Mouse (Mus musculus): ENCODE data around the gene Pole3.
"Not testable (repeated sequence)": the region's sequence is repeated elsewhere in the genome, so short reads cannot be mapped to it uniquely, and the experiment has no call there.

The Pole3 gene

DNA sequence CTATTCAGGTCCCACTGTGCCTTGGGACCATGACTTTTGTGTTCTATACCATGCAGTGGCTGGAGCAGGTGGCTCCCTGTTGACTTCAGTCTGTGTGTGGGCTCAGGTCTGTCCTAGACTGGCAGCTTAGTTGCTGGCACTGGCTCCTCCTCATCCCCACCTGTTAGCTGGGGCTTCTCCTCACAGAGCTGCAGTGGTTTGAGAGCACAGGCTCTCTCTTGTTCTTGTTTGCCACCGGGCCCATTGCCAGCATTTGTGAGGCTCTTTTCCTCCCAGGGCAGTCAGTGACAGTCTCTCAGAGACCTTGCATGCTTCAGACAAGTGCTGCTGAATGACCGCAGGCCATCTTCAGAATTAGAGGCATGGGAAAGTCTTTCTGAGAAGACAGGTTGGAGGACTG is 32.2 kb downstream of the Pole3 start:
- in situ Hi-C loops (cut with MboI, MseI), result no loop called here

DNA sequence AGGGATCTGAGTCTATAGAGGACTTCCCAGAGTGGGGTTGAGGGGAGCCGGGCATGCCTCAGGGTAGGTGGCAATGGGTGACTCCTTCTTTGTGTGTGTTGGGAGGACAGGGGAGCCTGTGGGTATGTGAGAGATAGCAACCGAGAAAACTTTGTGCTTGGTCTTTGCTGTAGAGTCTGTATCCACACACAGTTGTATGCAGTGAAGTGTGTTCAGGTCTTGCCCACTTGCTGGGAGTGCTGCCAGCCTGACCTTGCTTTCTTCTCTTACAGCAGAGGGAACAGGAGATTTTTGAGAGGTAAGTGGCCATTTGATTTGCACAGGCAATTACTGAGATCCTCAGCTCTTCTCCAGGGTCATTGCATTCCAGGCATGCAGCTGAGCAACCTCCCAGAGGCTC is 37.0 kb downstream of the Pole3 start:
- in situ Hi-C loops (cut with MboI, MseI), result no loop called here

DNA sequence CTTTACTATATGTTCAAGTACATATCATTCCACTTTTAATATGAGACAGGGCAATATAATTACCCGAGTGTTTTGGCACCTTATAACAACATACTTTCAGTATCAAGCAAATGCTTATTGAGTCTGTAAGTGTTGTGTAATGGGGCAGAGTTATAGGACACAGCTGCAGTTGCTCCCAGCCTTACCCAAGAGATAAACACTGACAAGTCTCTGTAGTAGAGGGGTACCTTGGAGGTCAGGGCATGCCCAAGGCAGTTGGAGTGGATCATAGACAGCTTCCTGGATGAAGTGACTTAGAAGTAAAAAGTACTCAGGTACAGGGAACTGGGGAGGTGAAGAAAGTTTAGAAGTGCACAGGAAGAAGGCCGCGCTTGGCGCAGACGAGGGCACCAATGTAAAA is 37.7 kb downstream of the Pole3 start:
- in situ Hi-C loops (cut with MboI, MseI), result no loop called here

DNA sequence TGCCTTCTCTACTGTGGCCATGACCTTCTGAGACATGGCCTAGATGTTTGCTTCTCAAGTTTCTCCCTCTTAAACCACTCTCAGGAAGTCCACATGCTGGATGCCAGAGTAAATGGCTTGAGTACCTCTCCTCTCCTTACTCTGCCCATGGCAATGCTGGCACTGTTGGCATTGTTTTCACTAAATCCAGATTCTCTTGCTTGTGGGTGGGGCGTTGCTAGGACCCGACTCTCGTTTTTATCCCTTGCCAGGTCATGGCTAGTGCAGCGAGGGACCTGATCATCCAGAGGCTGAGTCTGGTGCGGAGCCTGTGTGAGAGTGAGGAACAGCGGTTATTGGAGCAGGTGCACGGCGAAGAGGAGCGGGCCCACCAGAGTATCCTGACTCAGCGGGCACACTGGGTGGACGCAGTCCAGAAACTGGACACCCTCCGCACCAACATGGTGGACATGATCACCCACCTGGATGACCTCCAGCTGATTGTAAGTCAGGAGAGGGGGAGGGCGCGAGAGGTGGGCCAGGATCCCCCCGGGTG is 38.6 kb downstream of the Pole3 start:
- in situ Hi-C loops (cut with MboI, MseI), result no loop called here

DNA sequence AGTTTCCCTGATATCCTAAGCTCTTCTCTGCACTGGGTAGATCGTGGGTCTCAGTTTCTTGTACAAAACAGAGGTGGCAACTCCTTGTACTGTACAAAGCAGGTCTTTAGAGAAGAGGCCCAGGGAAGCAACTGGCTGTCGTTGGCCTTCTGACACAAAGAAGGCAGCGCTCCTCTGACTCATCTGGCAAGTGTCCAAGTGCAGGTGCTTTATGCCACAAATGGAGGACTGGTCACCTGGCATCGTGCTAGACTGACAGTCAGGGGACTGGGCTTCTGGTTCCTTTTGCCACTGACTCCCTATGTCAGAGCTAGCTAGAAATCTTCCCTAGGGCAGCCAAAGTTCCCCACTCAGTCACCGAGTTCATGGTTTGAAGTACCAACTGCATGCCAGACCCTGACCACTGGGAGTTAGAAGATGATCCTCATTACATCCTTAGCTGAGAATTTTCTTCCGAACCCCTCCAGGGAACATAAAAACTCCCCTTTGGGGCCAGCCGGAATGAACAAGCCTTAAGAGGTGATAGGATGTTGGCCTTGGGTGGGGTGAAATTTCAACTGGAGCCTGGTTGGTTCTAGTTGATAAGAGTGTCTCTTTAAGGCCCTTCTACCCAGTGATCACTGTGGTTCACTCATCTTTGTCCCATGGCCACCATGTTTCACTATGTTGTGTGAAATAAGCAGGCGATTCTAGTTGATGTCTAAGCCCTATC is 39.3 kb downstream of the Pole3 start:
- in situ Hi-C loops (cut with MboI, MseI), result no loop called here

DNA sequence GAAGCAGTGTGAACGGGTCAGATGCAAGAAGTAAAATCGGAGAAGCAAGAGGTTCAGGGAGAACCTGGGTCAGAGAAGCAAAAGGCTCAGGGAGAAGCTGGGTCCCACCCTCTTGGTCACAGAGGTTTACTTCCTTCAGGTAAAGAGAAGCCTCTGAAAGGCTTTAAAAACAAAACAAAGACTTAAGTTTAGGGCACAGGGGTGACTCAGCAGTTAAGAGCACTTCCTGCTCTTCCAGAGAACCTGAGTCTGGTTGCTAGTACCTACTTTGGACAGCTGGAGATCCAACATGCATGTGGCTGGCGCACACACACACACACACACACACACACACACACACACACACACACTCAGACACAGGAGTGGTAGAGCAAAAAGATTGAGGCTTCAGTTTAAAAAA is 39.9 kb downstream of the Pole3 start:
- in situ Hi-C loops (cut with MboI, MseI), result no loop called here

GRCm38 (mm10) chr4:62480709-62481605 is 43.9 kb downstream of the Pole3 start:
- in situ Hi-C loops (cut with MboI, MseI), result no loop called here

DNA sequence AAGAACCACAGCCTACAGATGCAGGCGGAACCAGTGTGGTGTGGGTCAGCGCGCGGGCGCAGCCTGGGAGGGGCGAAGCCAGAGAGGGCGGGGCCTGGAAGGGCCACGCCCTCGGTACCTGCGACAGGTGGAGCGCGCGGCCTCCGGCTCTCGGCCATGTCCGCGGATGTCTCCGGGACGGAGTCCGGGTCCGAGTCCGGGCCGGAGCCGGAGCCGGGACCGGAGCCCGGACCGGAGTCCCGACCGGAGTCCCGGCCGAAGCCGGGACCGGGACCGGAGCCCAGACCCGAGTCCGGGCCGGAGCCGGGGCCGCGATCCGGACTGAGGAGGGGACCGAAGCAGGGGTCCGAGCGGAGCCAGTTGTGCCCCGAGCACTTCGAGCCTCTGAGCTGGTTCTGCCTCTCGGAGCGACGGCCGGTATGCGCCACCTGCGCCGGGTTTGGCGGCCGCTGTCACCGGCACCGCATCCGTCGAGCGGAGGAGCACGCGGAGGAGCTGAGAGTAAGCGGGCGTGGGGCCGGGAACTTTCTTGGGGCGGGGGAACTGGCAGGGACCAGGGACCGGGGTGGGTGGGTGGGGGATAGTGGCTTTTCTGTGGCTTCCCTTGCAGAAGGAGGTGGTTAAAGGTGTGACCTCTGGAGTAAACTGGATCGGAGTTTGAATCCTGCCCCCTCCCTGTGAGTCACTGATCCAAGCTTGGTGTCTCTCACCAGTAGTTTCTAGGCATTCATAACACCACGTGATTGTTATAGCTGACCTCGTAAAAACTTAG is 44.7 kb downstream of the Pole3 start, which contains the start of gene Bspry:
Gene Bspry (plus strand): TSS at position 117 of the 772 bp plus-strand sequence.
- in situ Hi-C loops (cut with MboI, MseI), result no loop called here

GRCm38 (mm10) chr4:62479593-62479936 is 45.3 kb downstream of the Pole3 start:
- in situ Hi-C loops (cut with MboI, MseI), result not testable (repeated sequence)

GRCm38 (mm10) chr4:62477542-62478244 is 47.2 kb downstream of the Pole3 start:
- in situ Hi-C loops (cut with MboI, MseI), result no loop called here

DNA sequence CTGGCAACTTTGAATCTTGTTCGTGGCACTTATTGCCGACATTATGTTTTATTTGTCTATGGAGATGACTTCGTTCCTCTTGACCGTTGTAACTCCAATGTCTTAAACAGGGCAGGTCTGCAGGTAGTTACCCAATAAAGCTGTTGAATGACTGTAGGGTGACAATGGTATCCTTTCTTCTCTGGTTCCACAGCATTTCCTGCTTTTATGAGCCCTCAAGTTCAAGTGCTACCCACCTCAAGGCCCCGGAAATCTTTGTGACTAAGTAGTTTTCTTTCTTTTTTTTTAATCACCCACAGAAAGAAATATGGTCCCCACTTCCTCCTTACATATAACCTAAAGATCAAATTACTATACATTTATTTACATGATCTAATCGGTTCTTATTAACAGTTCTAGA is 49.1 kb downstream of the Pole3 start:
- in situ Hi-C loops (cut with MboI, MseI), result no loop called here

GRCm38 (mm10) chr4:62475131-62475530 is 49.7 kb downstream of the Pole3 start:
- in situ Hi-C loops (cut with MboI, MseI), result no loop called here
